Mouse (Mus musculus) myocyte (in vitro differentiated cells): ENCODE results near the gene Dnmt3b.

Experiments
- CEBPB ChIP-seq: IDR thresholded peaks from 2 replicates; pipeline ENCODE4 v1.6.1; 2011; ENCODE audit warnings: mild to moderate bottlenecking, moderate library complexity; ENCODE audit not compliant: poor library complexity, insufficient read depth, severe bottlenecking
- POLR2A ChIP-seq: IDR thresholded peaks from one replicate; pipeline ENCODE4 v1.6.1; 2011; ENCODE audit warnings: low read depth, mild to moderate bottlenecking, control low read depth, moderate library complexity; ENCODE audit not compliant: insufficient read length
- REST ChIP-seq: IDR thresholded peaks from one replicate; pipeline ENCODE4 v1.6.1; 2011; ENCODE audit warnings: mild to moderate bottlenecking, control low read depth, moderate library complexity; ENCODE audit not compliant: insufficient read depth, insufficient read length
- SRF ChIP-seq: IDR thresholded peaks from one replicate; pipeline ENCODE4 v1.6.1; 2011; ENCODE audit warnings: low read depth; ENCODE audit not compliant: control insufficient read depth, insufficient read length

GRCm38 (mm10) chr2:153610426-153611240 lies 38.6 kb upstream of the Dnmt3b start:
- TF ChIP-seq POLR2A (no peak), REST (no peak), SRF (no peak), CEBPB (no peak)
